26 mouse cellular contexts compared by ENCODE assay signal in genomic region chr13:104553329-104553728, GRCm38 (mm10).
DNase-seq lines count a peak whose midpoint lies in the region; ATAC-seq and TF ChIP-seq lines count a peak whose summit lies in the region.
"Had no signal": no experiment of that assay in that cellular context is flagged by ENCODE, and none has a peak within 500 bp of the region (broad histone marks: within the 10 kb centered on the region; RNA-seq: fewer than 3 reads in every experiment).

No protein-coding gene starts in this region.

- H3K4me1 ChIP-seq in stomach, embryonic 14.5 days (ENCODE audit: control insufficient read depth, insufficient read depth, low read length) = peaks cover 5% of the 10 kb centered on the region; the same call in 1 of the 2 replicates
- H3K4me1 ChIP-seq in stomach, postnatal 0 days (replicated peaks; ENCODE audit: control insufficient read depth, insufficient read depth) = no peaks in the 10 kb centered on the region
- H3K4me1 ChIP-seq: embryonic facial prominence, embryonic 15.5 days; forebrain, embryonic 12.5 days had no signal

- H3K4me2 ChIP-seq in stomach, embryonic 14.5 days (replicated peaks; ENCODE audit: low read depth, low read length) = no peak overlapping the region
- no peak overlapping the region for H3K4me2 ChIP-seq in stomach, postnatal 0 days (replicated peaks; ENCODE audit: low read depth)
- H3K4me2 ChIP-seq: embryonic facial prominence, embryonic 13.5 days; embryonic facial prominence, embryonic 15.5 days; forebrain, embryonic 12.5 days had no signal

- H3K9ac ChIP-seq in stomach, embryonic 14.5 days (replicated peaks; ENCODE audit: low read depth, low read length) = no peak overlapping the region
- no peak overlapping the region for H3K9ac ChIP-seq in stomach, postnatal 0 days (ENCODE audit: low read length)
- H3K9ac ChIP-seq: embryonic facial prominence, embryonic 13.5 days; embryonic facial prominence, embryonic 15.5 days; forebrain, embryonic 12.5 days had no signal

- no peak for TF ChIP-seq CTCF in stomach, postnatal 0 days (IDR thresholded peaks at IDR 0.05; ENCODE audit: low read depth)

- no peak for DNase-seq in stomach, postnatal 0 days (ENCODE audit: low spot score)
- peak; percentile 14 for DNase-seq in A20 (ENCODE audit: low read depth, low spot score)
- DNase-seq in embryo, embryonic 10.5 days (ENCODE audit: low spot score) = no peak
- DNase-seq in gastrocnemius, postnatal 25 days = no peak
- DNase-seq: adrenal gland, adult 2 months; adrenal gland, postnatal 10 days; adrenal gland, postnatal 25 days; cerebellum, adult 11 months; cerebellum, adult 2 months; cerebellum, adult 9-10 months; cerebellum, postnatal 10 days; cerebellum, postnatal 25 days; embryo, embryonic 11 days had no signal

- 0 out of 2 replicates have a peak overlapping the region, but pooled peaks have one; percentile 6 for H3K27ac ChIP-seq in stomach, embryonic 14.5 days (ENCODE audit: low read length)
- H3K27ac ChIP-seq in stomach, postnatal 0 days (replicated peaks) = no peak overlapping the region
- H3K27ac ChIP-seq: embryonic facial prominence, embryonic 13.5 days; embryonic facial prominence, embryonic 15.5 days; forebrain, embryonic 10.5 days; forebrain, embryonic 12.5 days had no signal

- ATAC-seq in stomach, embryonic 14.5 days (ENCODE audit: insufficient number of reproducible peaks, insufficient read depth, low FRiP score, low read depth) = no peak
- ATAC-seq in stomach, postnatal 0 days (ENCODE audit: low FRiP score, low TSS enrichment) = no peak
- peak; percentile 55 for ATAC-seq in granulocyte monocyte progenitor cell, adult 5-6 weeks (replicated peaks; ENCODE audit: poor library complexity, severe bottlenecking)
- peak; percentile 39; the same call in 1 of the 2 replicates for ATAC-seq in megakaryocyte progenitor cell, adult 5-6 weeks (replicated peaks; ENCODE audit: poor library complexity)
- ATAC-seq in activated CD4-positive, CD25-positive, alpha-beta regulatory T cell, adult 4 months = no peak
- ATAC-seq: forebrain, embryonic 14.5 days; forebrain, embryonic 16.5 days; Patski had no signal

- WGBS in stomach, embryonic 14.5 days = 88% methylated on average over 3 of the region's 3 CpGs
- whole genome bisulfite sequencing in stomach, postnatal 0 days = 80% methylated on average over 3 of the region's 3 CpGs

- no peaks in the 10 kb centered on the region for H3K36me3 ChIP-seq in stomach, embryonic 14.5 days (ENCODE audit: control insufficient read depth, insufficient read depth, low read length)
- H3K36me3 ChIP-seq in stomach, postnatal 0 days (ENCODE audit: control insufficient read depth, insufficient read depth, low read length) = no peaks in the 10 kb centered on the region
- H3K36me3 ChIP-seq: embryonic facial prominence, embryonic 13.5 days; embryonic facial prominence, embryonic 15.5 days; forebrain, embryonic 10.5 days; forebrain, embryonic 12.5 days; G1E had no signal

- H3K27me3 ChIP-seq in stomach, embryonic 14.5 days (ENCODE audit: control insufficient read depth, insufficient read depth, low read length) = no peaks in the 10 kb centered on the region
- no peaks in the 10 kb centered on the region for H3K27me3 ChIP-seq in stomach, postnatal 0 days (ENCODE audit: control insufficient read depth, insufficient read depth, low read length)
- H3K27me3 ChIP-seq: embryonic facial prominence, embryonic 13.5 days; embryonic facial prominence, embryonic 15.5 days; forebrain, embryonic 12.5 days; Patski had no signal

- TF ChIP-seq EP300 in stomach, postnatal 0 days (optimal IDR thresholded peaks at IDR 0.05) = no peak

- H3K9me3 ChIP-seq in stomach, embryonic 14.5 days (ENCODE audit: control insufficient read depth, low read depth, low read length) = no peaks in the 10 kb centered on the region
- no peaks in the 10 kb centered on the region for H3K9me3 ChIP-seq in stomach, postnatal 0 days (ENCODE audit: control insufficient read depth, low read length)
- H3K9me3 ChIP-seq: embryonic facial prominence, embryonic 13.5 days; embryonic facial prominence, embryonic 15.5 days; forebrain, embryonic 10.5 days; forebrain, embryonic 12.5 days; G1E had no signal

- H3K4me3 ChIP-seq in stomach, embryonic 14.5 days (ENCODE audit: low read depth, low read length) = no peak overlapping the region
- no peak overlapping the region for H3K4me3 ChIP-seq in stomach, postnatal 0 days (ENCODE audit: low read depth, low read length)
- H3K4me3 ChIP-seq: embryonic facial prominence, embryonic 13.5 days; embryonic facial prominence, embryonic 15.5 days; erythroblast, embryonic 14.5 days; forebrain, embryonic 10.5 days; forebrain, embryonic 12.5 days had no signal

Comparison
In these comparisons a context has a peak if more than half of its experiments do, and no peak if none do; other contexts are left out.
1. ATAC-seq: peak in granulocyte monocyte progenitor cell, adult 5-6 weeks (single experiment) and megakaryocyte progenitor cell, adult 5-6 weeks (single experiment); none in stomach, embryonic 14.5 days (single experiment), stomach, postnatal 0 days (single experiment) and activated CD4-positive, CD25-positive, alpha-beta regulatory T cell, adult 4 months (single experiment).